Mouse (Mus musculus) midbrain, embryonic 14.5 days (tissue): Measurements from ENCODE around the gene Osm. TPM values are rescaled to one million over a fixed set of nuclear protein-coding genes. Genes with fewer than 3 reads are reported as not detected.

Source experiments
- ATAC-seq: fragments of 200-750 bp; cut with Nextera tagmentation; 2 replicates; pipeline ENCODE4 v1.8.0; 2017; ENCODE audit warnings: moderate number of reproducible peaks, moderate library complexity; ENCODE audit not compliant: low FRiP score, low TSS enrichment
- DNase-seq: peaks from one replicate; pipeline ENCODE4 v3.0.0-alpha.2; 2015
- H3K27ac ChIP-seq: fragments of 300-500 bp; sonication (generic); replicated peaks from 2 replicates; pipeline ENCODE4 v1.5.1; 2014; ENCODE audit warnings: mild to moderate bottlenecking, low read depth, low read length, moderate library complexity
- H3K27me3 ChIP-seq: fragments of 300-500 bp; sonication (generic); 2 replicates; pipeline ENCODE4 v1.6.1; 2014; ENCODE audit warnings: low read length, control low read depth, mixed read lengths; ENCODE audit not compliant: control insufficient read depth, insufficient read depth
- H3K36me3 ChIP-seq: fragments of 300-500 bp; sonication (generic); 2 replicates; pipeline ENCODE4 v1.6.1; 2014; ENCODE audit warnings: low read length, control low read depth; ENCODE audit not compliant: control insufficient read depth, insufficient read depth
- H3K4me1 ChIP-seq: fragments of 300-500 bp; sonication (generic); 2 replicates; pipeline ENCODE4 v1.6.1; 2014; ENCODE audit warnings: mild to moderate bottlenecking, antibody characterized with exemption, low read length, control low read depth; ENCODE audit not compliant: control insufficient read depth, insufficient read depth
- H3K4me2 ChIP-seq: fragments of 300-500 bp; sonication (generic); 2 replicates; pipeline ENCODE4 v1.6.1; 2014; ENCODE audit warnings: mild to moderate bottlenecking, low read length, moderate library complexity
- H3K4me3 ChIP-seq: fragments of 300-500 bp; sonication (generic); replicated peaks from 2 replicates; pipeline ENCODE4 v1.5.1; 2014; ENCODE audit warnings: low read depth, low read length
- H3K9ac ChIP-seq: fragments of 300-500 bp; sonication (generic); replicated peaks from 2 replicates; pipeline ENCODE4 v1.6.1; 2014; ENCODE audit warnings: mild to moderate bottlenecking, low read length, moderate library complexity
- H3K9me3 ChIP-seq: fragments of 300-500 bp; sonication (generic); 2 replicates; pipeline ENCODE4 v1.6.1; 2016; ENCODE audit warnings: low read length, control low read depth, mixed read lengths; ENCODE audit not compliant: control insufficient read depth
- WGBS: fragments of 180-500 bp; shearing (Covaris S2); extraction: QIAGEN DNeasy Blood & Tissue Kit; methylation state at CpG from one replicate; pipeline ENCODE4 v1.1.7; 2014; 5-methylcytosine and 5-hydroxymethylcytosine counted together
- polyA plus RNA-seq: library from polyadenylated mRNA; unstranded; fragments of >200 nt; fragmentation: Nextera tagmentation; extraction: Ambion mirVana; gene quantifications from 2 replicates; pipeline ENCODE4 v1.2.1, GENCODE M21; 2014

Gene Osm
- polyA plus RNA-seq, 1 experiment from 2014 or later: 0.12 TPM

- H3K4me3 ChIP-seq: no peak overlapping the region
- no peak overlapping the region for H3K4me2 ChIP-seq
- 0 out of 2 replicates have a peak, but pooled peaks cover 3% of the 10 kb centered on the region for H3K36me3 ChIP-seq
- no peak for DNase-seq
- H3K27ac ChIP-seq: no peak overlapping the region
- WGBS: 85% methylated on average over 8 of the region's 8 CpGs
- H3K4me1 ChIP-seq: no peaks in the 10 kb centered on the region
- no peak overlapping the region for H3K9ac ChIP-seq
- H3K9me3 ChIP-seq: no peaks in the 10 kb centered on the region
- no peaks in the 10 kb centered on the region for H3K27me3 ChIP-seq
- ATAC-seq: no peak
These were observed 39.6 kb upstream of the Osm start for GRCm38 (mm10) chr11:4196636-4197035.

GRCm38 (mm10) chr11:4197691-4198090 is 38.5 kb upstream of the Osm start:
- Histone ChIP-seq H3K4me3 (no peak overlapping the region), H3K27me3 (no peaks in the 10 kb centered on the region), H3K4me1 (no peaks in the 10 kb centered on the region), H3K36me3 (0 out of 2 replicates have a peak, but pooled peaks cover 3% of the 10 kb centered on the region), H3K4me2 (no peak overlapping the region), H3K9me3 (no peaks in the 10 kb centered on the region), H3K27ac (no peak overlapping the region), H3K9ac (no peak overlapping the region)
- ATAC-seq (no peak), DNase-seq (no peak)
- WGBS: 72% methylated on average over 1 of the region's 1 CpGs

GRCm38 (mm10) chr11:4201981-4202700 is 34.1 kb upstream of the Osm start:
- Histone ChIP-seq H3K36me3 (peaks cover 8% of the 10 kb centered on the region), H3K4me3 (no peak overlapping the region), H3K9ac (no peak overlapping the region), H3K27me3 (no peaks in the 10 kb centered on the region), H3K4me2 (no peak overlapping the region), H3K27ac (no peak overlapping the region), H3K4me1 (no peaks in the 10 kb centered on the region), H3K9me3 (no peaks in the 10 kb centered on the region)
- WGBS: 76% methylated on average over 11 of the region's 11 CpGs
- DNase-seq (no peak), ATAC-seq (no peak)

- H3K9ac ChIP-seq: no peak overlapping the region
- no peak for ATAC-seq
- 86% methylated on average over 12 of the region's 12 CpGs for WGBS
These were observed 33.1 kb upstream of the Osm start for GRCm38 (mm10) chr11:4202995-4203704.

GRCm38 (mm10) chr11:4203705-4204074 is 32.5 kb upstream of the Osm start:
- Histone ChIP-seq H3K9me3 (no peaks in the 10 kb centered on the region), H3K4me2 (no peak overlapping the region), H3K9ac (no peak overlapping the region), H3K27me3 (no peaks in the 10 kb centered on the region), H3K4me3 (no peak overlapping the region), H3K4me1 (no peaks in the 10 kb centered on the region), H3K36me3 (peaks cover 22% of the 10 kb centered on the region), H3K27ac (no peak overlapping the region)
- WGBS: 55% methylated on average over 2 of the region's 2 CpGs
- ATAC-seq (no peak), DNase-seq (no peak)

More at GRCm38 (mm10) chr11:4202995-4203704, 33.1 kb upstream of the Osm start:
- no peaks in the 10 kb centered on the region for H3K27me3 ChIP-seq
- DNase-seq: no peak
- H3K4me3 ChIP-seq: no peak overlapping the region
- H3K36me3 ChIP-seq: peaks cover 17% of the 10 kb centered on the region
- H3K27ac ChIP-seq: no peak overlapping the region
- H3K4me2 ChIP-seq: no peak overlapping the region
- H3K4me1 ChIP-seq: no peaks in the 10 kb centered on the region
- H3K9me3 ChIP-seq: no peaks in the 10 kb centered on the region

- Histone ChIP-seq H3K9me3 (no peaks in the 10 kb centered on the region), H3K4me3 (no peak overlapping the region), H3K4me1 (no peaks in the 10 kb centered on the region), H3K27ac (no peak overlapping the region), H3K36me3 (peaks cover 35% of the 10 kb centered on the region), H3K4me2 (no peak overlapping the region), H3K9ac (no peak overlapping the region), H3K27me3 (no peaks in the 10 kb centered on the region)
- 85% methylated on average over 5 of the region's 5 CpGs for WGBS
- ATAC-seq (no peak), DNase-seq (no peak)
These were observed 31.0 kb upstream of the Osm start for GRCm38 (mm10) chr11:4205097-4205655.

GRCm38 (mm10) chr11:4205951-4206350 is 30.3 kb upstream of the Osm start:
- no peaks in the 10 kb centered on the region for H3K4me1 ChIP-seq
- H3K4me3 ChIP-seq: no peak overlapping the region
- no peak overlapping the region for H3K27ac ChIP-seq
- no peaks in the 10 kb centered on the region for H3K27me3 ChIP-seq
- H3K36me3 ChIP-seq: peaks cover 43% of the 10 kb centered on the region
- no peak for DNase-seq
- H3K9ac ChIP-seq: no peak overlapping the region
- H3K4me2 ChIP-seq: no peak overlapping the region
- no peaks in the 10 kb centered on the region for H3K9me3 ChIP-seq
- ATAC-seq: no peak
- 92% methylated on average over 7 of the region's 7 CpGs for WGBS

GRCm38 (mm10) chr11:4206563-4206962 is 29.7 kb upstream of the Osm start:
- no peak overlapping the region for H3K27ac ChIP-seq
- ATAC-seq (no peak), DNase-seq (no peak)
- no peaks in the 10 kb centered on the region for H3K27me3 ChIP-seq
- H3K9me3 ChIP-seq: no peaks in the 10 kb centered on the region
- no peak overlapping the region for H3K4me2 ChIP-seq
- H3K4me1 ChIP-seq: no peaks in the 10 kb centered on the region
- no peak overlapping the region for H3K9ac ChIP-seq
- no peak overlapping the region for H3K4me3 ChIP-seq
- H3K36me3 ChIP-seq: peaks cover 45% of the 10 kb centered on the region
- WGBS: 82% methylated on average over 6 of the region's 6 CpGs
